Mouse (Mus musculus): ENCODE measurements around the gene Capn13. TPM values are rescaled to one million over a fixed set of nuclear protein-coding genes. Genes with fewer than 3 reads are reported as not detected.

The Capn13 gene
- not detected for total RNA-seq (2021)

- DNase-seq, result no peak
Measured at GRCm38 (mm10) chr17:73400862-73401261, at the start of gene Capn13. Capn13 (minus strand) TSS chr17:73400866.

- DNase-seq, result no peak
Measured at GRCm38 (mm10) chr17:73449104-73449503, 48.4 kb upstream of the Capn13 start.

GRCm38 (mm10) chr17:73440798-73441197 lies 40.1 kb upstream of the Capn13 start:
- no peak for DNase-seq

GRCm38 (mm10) chr17:73432564-73433006 lies 31.9 kb upstream of the Capn13 start:
- no peak for DNase-seq

- DNase-seq, result no peak
Measured at GRCm38 (mm10) chr17:73432058-73432457, 31.4 kb upstream of the Capn13 start.

- DNase-seq, result no peak
Measured at GRCm38 (mm10) chr17:73417382-73417781, 16.7 kb upstream of the Capn13 start.

GRCm38 (mm10) chr17:73416181-73416795 lies 15.6 kb upstream of the Capn13 start:
- DNase-seq, result no peak

- no peak for DNase-seq
Measured at GRCm38 (mm10) chr17:73411817-73412216, 11.2 kb upstream of the Capn13 start.

- no peak for DNase-seq
Measured at GRCm38 (mm10) chr17:73401272-73401671, 606 bp upstream of the Capn13 start.

GRCm38 (mm10) chr17:73399136-73399535 lies 1.5 kb downstream of the Capn13 start:
- no peak for DNase-seq

GRCm38 (mm10) chr17:73393361-73393760 lies 7.3 kb downstream of the Capn13 start:
- no peak for DNase-seq

- DNase-seq, result peak in 1 of 2 experiments; percentile 37
Measured at GRCm38 (mm10) chr17:73391771-73392170, 8.9 kb downstream of the Capn13 start.

GRCm38 (mm10) chr17:73390191-73391089 lies 10.2 kb downstream of the Capn13 start:
- peak; percentile 50 to 55 for DNase-seq

GRCm38 (mm10) chr17:73389336-73389735 lies 11.3 kb downstream of the Capn13 start:
- DNase-seq, result no peak

- no peak for DNase-seq
Measured at GRCm38 (mm10) chr17:73386581-73386980, 14.1 kb downstream of the Capn13 start.

GRCm38 (mm10) chr17:73385940-73386339 lies 14.7 kb downstream of the Capn13 start:
- DNase-seq, result no peak

GRCm38 (mm10) chr17:73382327-73383014 lies 18.2 kb downstream of the Capn13 start:
- DNase-seq, result no peak

GRCm38 (mm10) chr17:73381681-73382080 lies 19.0 kb downstream of the Capn13 start:
- peak; percentile 41 to 42 for DNase-seq

- DNase-seq, result no peak
Measured at GRCm38 (mm10) chr17:73377778-73378484, 22.7 kb downstream of the Capn13 start.

- DNase-seq, result no peak
Measured at GRCm38 (mm10) chr17:73367334-73367733, 33.3 kb downstream of the Capn13 start.

- DNase-seq, result no peak
Measured at GRCm38 (mm10) chr17:73361054-73361453, 39.6 kb downstream of the Capn13 start.

- DNase-seq, result no peak
Measured at GRCm38 (mm10) chr17:73343632-73344390, 56.9 kb downstream of the Capn13 start.
